Mouse (Mus musculus) left cerebral cortex, adult 8-10 months (tissue): ENCODE results near the gene Ndufv1. TPM values are rescaled to one million over a fixed set of nuclear protein-coding genes. Genes with fewer than 3 reads are reported as not detected.
"Not testable (repeated sequence)": the region's sequence is repeated elsewhere in the genome, so short reads cannot be mapped to it uniquely, and the experiment has no call there.

Experiments
- DNase-seq, 2 experiments: peaks; one replicate each; pipeline ENCODE4 v3.0.0; 2022; ENCODE audit warnings: low spot score in 2 of 2
- total RNA-seq, 4 experiments: library from RNA; stranded (reverse); gene quantifications; 2 replicates each; pipeline ENCODE4 v1.2.4; 2022

The Ndufv1 gene
- total RNA-seq: 100 to 1,000 TPM; 243 to 273 (median 258) TPM

GRCm38 (mm10) chr19:4012432-4013022 is at the start of gene Ndufv1:
Gene Ndufv1 (minus strand): TSS chr19:4012806.
- DNase-seq: peak; percentile 93 to 99

GRCm38 (mm10) chr19:4060899-4061465 is 48.4 kb upstream of the Ndufv1 start:
- no peak for DNase-seq

GRCm38 (mm10) chr19:4060044-4060898 is 47.7 kb upstream of the Ndufv1 start:
- DNase-seq: not testable (repeated sequence)

- DNase-seq: no peak
Observed at GRCm38 (mm10) chr19:4059069-4059740, 46.6 kb upstream of the Ndufv1 start, which contains the start of gene Gstp3. Gene Gstp3 (minus strand): TSS chr19:4059569.

GRCm38 (mm10) chr19:4058581-4058980 is 46.0 kb upstream of the Ndufv1 start:
- no peak for DNase-seq

- DNase-seq: no peak
Observed at GRCm38 (mm10) chr19:4057962-4058361, 45.4 kb upstream of the Ndufv1 start.

GRCm38 (mm10) chr19:4057389-4057788 is 44.8 kb upstream of the Ndufv1 start:
- no peak for DNase-seq

GRCm38 (mm10) chr19:4056727-4057126 is 44.1 kb upstream of the Ndufv1 start:
- no peak for DNase-seq

GRCm38 (mm10) chr19:4055947-4056693 is 43.5 kb upstream of the Ndufv1 start:
- DNase-seq: no peak

GRCm38 (mm10) chr19:4055216-4055946 is 42.8 kb upstream of the Ndufv1 start:
- DNase-seq: no peak

- DNase-seq: no peak
Observed at GRCm38 (mm10) chr19:4054613-4055012, 42.0 kb upstream of the Ndufv1 start.

GRCm38 (mm10) chr19:4052516-4053030 is 40.0 kb upstream of the Ndufv1 start:
- no peak for DNase-seq

- DNase-seq: no peak
Observed at GRCm38 (mm10) chr19:4051741-4052515, 39.3 kb upstream of the Ndufv1 start.

- no peak for DNase-seq
Observed at GRCm38 (mm10) chr19:4051016-4051415, 38.4 kb upstream of the Ndufv1 start.

GRCm38 (mm10) chr19:4049069-4049468 is 36.5 kb upstream of the Ndufv1 start:
- DNase-seq: not testable (repeated sequence)

- DNase-seq: peak; percentile 25 to 40
Observed at GRCm38 (mm10) chr19:4047859-4048258, 35.3 kb upstream of the Ndufv1 start.

GRCm38 (mm10) chr19:4046866-4047254 is 34.3 kb upstream of the Ndufv1 start:
- no peak for DNase-seq

GRCm38 (mm10) chr19:4045966-4046865 is 33.6 kb upstream of the Ndufv1 start, which contains the start of gene Gstp2:
Gene Gstp2 (minus strand): TSS chr19:4046023.
- DNase-seq: peak; percentile 63 to 84
